In genomic region chr5:137504041-137504440, GRCm38 (mm10) we compare ENCODE assay signal across 1 mouse cellular context.
TF ChIP-seq lines count a peak whose summit lies in the region.

No protein-coding gene starts in this region.

TF ChIP-seq in CH12.LX, 34 proteins besides CTCF, POLR2A, EP300 and RAD21 (continued from another document):
- no peak for TF ChIP-seq NRF1 (IDR thresholded peaks at IDR 0.05; ENCODE audit: low read depth, low read length)
- no peak for TF ChIP-seq NELFE (IDR thresholded peaks at IDR 0.05; ENCODE audit: low read depth, low read length)
- TF ChIP-seq MYC (IDR thresholded peaks at IDR 0.05; ENCODE audit: low read depth, low read length): no peak
- TF ChIP-seq MAZ (IDR thresholded peaks at IDR 0.05; ENCODE audit: low read depth, low read length): no peak
- TF ChIP-seq KAT2A (IDR thresholded peaks at IDR 0.05; ENCODE audit: insufficient replicate concordance, low read length): no peak
- no peak for TF ChIP-seq TBP (conservative IDR thresholded peaks at IDR 0.05; ENCODE audit: low read depth, low read length)
- no peak for TF ChIP-seq MAFK (IDR thresholded peaks at IDR 0.05; ENCODE audit: insufficient replicate concordance, low read length)
- TF ChIP-seq POLR2AphosphoS2 (IDR thresholded peaks at IDR 0.05; ENCODE audit: low read depth, low read length): no peak
- TF ChIP-seq IRF4 (IDR thresholded peaks at IDR 0.05; ENCODE audit: low read depth, low read length): no peak
- TF ChIP-seq ETS1 (conservative IDR thresholded peaks at IDR 0.05; ENCODE audit: low read depth, low read length): no peak
- TF ChIP-seq USF1 (IDR thresholded peaks at IDR 0.05; ENCODE audit: low read depth, low read length): no peak
- no peak for TF ChIP-seq ZKSCAN1 (IDR thresholded peaks at IDR 0.05; ENCODE audit: borderline replicate concordance, low read depth, low read length)
- no peak for TF ChIP-seq MEF2A (IDR thresholded peaks at IDR 0.05; ENCODE audit: borderline replicate concordance, low read depth, low read length)
- TF ChIP-seq MXI1 (IDR thresholded peaks at IDR 0.05; ENCODE audit: low read depth, low read length): no peak
- no peak for TF ChIP-seq ZNF384 (IDR thresholded peaks at IDR 0.05; ENCODE audit: low read depth, low read length)
TF ChIP-seq in CH12.LX: peak in this region for 0.
